Mouse (Mus musculus): ENCODE measurements around the gene Olfr608. TPM values are rescaled to one million over a fixed set of nuclear protein-coding genes. Genes with fewer than 3 reads are reported as not detected.
"Not testable (repeated sequence)": the region's sequence is repeated elsewhere in the genome, so short reads cannot be mapped to it uniquely, and the experiment has no call there.

Olfr608 gene
- total and polyA plus RNA-seq, 2 experiments from 2014 or later, result not detected

DNA sequence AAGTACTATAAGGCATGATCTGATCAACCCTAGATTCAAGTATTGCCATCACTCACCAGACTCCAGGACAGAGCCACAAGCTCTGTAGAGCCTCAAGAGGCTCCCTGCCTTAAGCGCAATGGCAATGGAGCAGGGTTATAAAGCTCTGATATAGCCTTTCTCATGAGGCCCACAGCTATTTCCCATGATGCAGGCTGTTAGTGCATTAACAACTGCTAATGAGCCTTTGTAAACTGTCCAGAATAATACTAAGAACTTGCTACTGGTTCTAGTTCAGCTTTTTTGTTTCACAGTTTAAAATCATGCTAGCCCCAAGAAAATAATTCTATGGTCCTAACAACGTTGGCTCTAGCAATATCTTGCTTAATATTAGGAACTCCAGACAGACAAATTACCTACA, 42.3 kb downstream of the Olfr608 start, which contains the start of gene Olfr610:
Gene Olfr610 (minus strand): TSS at position 101 of the 400 bp plus-strand sequence.
- no peak for TF ChIP-seq CTCF (IDR thresholded peaks at IDR 0.05)
- ATAC-seq (ENCODE audit: low FRiP score) (no peak), DNase-seq (ENCODE audit: low spot score) (no peak)
- Histone ChIP-seq H3K9ac (replicated peaks; ENCODE audit: low read length, poor library complexity, severe bottlenecking) (no peak within 1 kb of the TSS), H3K36me3 (ENCODE audit: insufficient read depth, low read length) (no peaks in the 10 kb centered on the region), H3K27ac (ENCODE audit: low read depth, low read length) (no peak within 1 kb of the TSS), H3K4me1 (ENCODE audit: insufficient read depth, low read length) (no peaks in the 10 kb centered on the region), H3K27me3 (ENCODE audit: insufficient read depth, low read length) (no peaks in the 10 kb centered on the region), H3K4me3 (ENCODE audit: low read depth, low read length) (no peak within 1 kb of the TSS), H3K9me3 (ENCODE audit: low read length) (no peaks in the 10 kb centered on the region), H3K4me2 (ENCODE audit: low read depth, low read length, poor library complexity, severe bottlenecking) (no peak within 1 kb of the TSS)
- WGBS, result 93% methylated on average over 2 of the region's 2 CpGs

DNA sequence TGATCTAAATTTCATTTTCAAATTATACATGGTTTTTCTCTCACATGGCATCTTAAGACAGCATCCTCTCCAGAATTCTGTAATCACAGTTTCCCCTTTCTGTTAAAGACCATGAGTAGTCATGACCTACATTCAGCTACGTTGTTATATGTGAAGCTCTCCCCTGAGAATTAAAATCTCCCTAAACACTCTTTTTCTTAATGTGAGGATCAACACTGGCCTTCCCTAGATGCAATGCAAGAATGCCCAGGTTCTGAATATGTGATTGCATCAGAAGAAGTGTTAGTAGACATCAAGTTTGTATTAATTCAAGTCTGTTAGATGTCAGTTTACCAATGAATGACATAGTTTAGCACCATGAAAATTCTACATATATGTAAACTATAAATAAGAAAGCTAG, 51.1 kb downstream of the Olfr608 start, which contains the start of gene Olfr611:
Gene Olfr611 (minus strand): TSS at position 101 of the 400 bp plus-strand sequence.
- not testable (repeated sequence) for H3K9me3 ChIP-seq (ENCODE audit: low read length); ATAC-seq (ENCODE audit: low FRiP score); H3K4me2 ChIP-seq (ENCODE audit: low read depth, low read length, poor library complexity, severe bottlenecking); H3K4me1 ChIP-seq (ENCODE audit: insufficient read depth, low read length); DNase-seq (ENCODE audit: low spot score); H3K27ac ChIP-seq (ENCODE audit: low read depth, low read length); H3K4me3 ChIP-seq (ENCODE audit: low read depth, low read length); H3K36me3 ChIP-seq (ENCODE audit: insufficient read depth, low read length); H3K27me3 ChIP-seq (ENCODE audit: insufficient read depth, low read length); H3K9ac ChIP-seq (replicated peaks; ENCODE audit: low read length, poor library complexity, severe bottlenecking)
- 65% methylated on average over 1 of the region's 1 CpGs for WGBS

Other genes with a start within 250 kb of the Olfr608 start
- not detected in 2 replicates for gene Usp17ld, start 217.4 kb upstream of the Olfr608 start, total RNA-seq (2014; rRNA removed)
- not detected in 2 replicates for gene Usp17ld, start 217.4 kb upstream of the Olfr608 start, polyA plus RNA-seq (2015; fragmentation: Nextera tagmentation; extraction: Ambion mirVana)
- gene Olfr596, start 164.2 kb upstream of the Olfr608 start, total RNA-seq (2014; rRNA removed), result not detected in 2 replicates
- not detected in 2 replicates for gene Olfr596, start 164.2 kb upstream of the Olfr608 start, polyA plus RNA-seq (2015; fragmentation: Nextera tagmentation; extraction: Ambion mirVana)
- gene Olfr597, start 153.6 kb upstream of the Olfr608 start, total RNA-seq (2014; rRNA removed), result not detected in 2 replicates
- not detected in 2 replicates for gene Olfr597, start 153.6 kb upstream of the Olfr608 start, polyA plus RNA-seq (2015; fragmentation: Nextera tagmentation; extraction: Ambion mirVana)
- not detected in 2 replicates for gene Olfr598, start 146.3 kb upstream of the Olfr608 start, total RNA-seq (2014; rRNA removed)
- not detected in 2 replicates for gene Olfr598, start 146.3 kb upstream of the Olfr608 start, polyA plus RNA-seq (2015; fragmentation: Nextera tagmentation; extraction: Ambion mirVana)
- not detected in 2 replicates for gene Olfr599, start 134.0 kb upstream of the Olfr608 start, total RNA-seq (2014; rRNA removed)
- not detected in 2 replicates for gene Olfr599, start 134.0 kb upstream of the Olfr608 start, polyA plus RNA-seq (2015; fragmentation: Nextera tagmentation; extraction: Ambion mirVana)
- gene Olfr600, start 120.2 kb upstream of the Olfr608 start, total RNA-seq (2014; rRNA removed), result not detected in 2 replicates
- gene Olfr600, start 120.2 kb upstream of the Olfr608 start, polyA plus RNA-seq (2015; fragmentation: Nextera tagmentation; extraction: Ambion mirVana), result not detected in 2 replicates
- gene Olfr601, start 107.2 kb upstream of the Olfr608 start, total RNA-seq (2014; rRNA removed), result not detected in 2 replicates
- not detected in 2 replicates for gene Olfr601, start 107.2 kb upstream of the Olfr608 start, polyA plus RNA-seq (2015; fragmentation: Nextera tagmentation; extraction: Ambion mirVana)
- not detected in 2 replicates for gene Olfr603, start 83.7 kb upstream of the Olfr608 start, total RNA-seq (2014; rRNA removed)
- gene Olfr603, start 83.7 kb upstream of the Olfr608 start, polyA plus RNA-seq (2015; fragmentation: Nextera tagmentation; extraction: Ambion mirVana), result not detected in 2 replicates
- not detected in 2 replicates for gene Usp17lc, start 54.8 kb upstream of the Olfr608 start, total RNA-seq (2014; rRNA removed)
- gene Usp17lc, start 54.8 kb upstream of the Olfr608 start, polyA plus RNA-seq (2015; fragmentation: Nextera tagmentation; extraction: Ambion mirVana), result not detected in 2 replicates
- not detected in 2 replicates for gene Olfr605, start 24.4 kb upstream of the Olfr608 start, total RNA-seq (2014; rRNA removed)
- gene Olfr605, start 24.4 kb upstream of the Olfr608 start, polyA plus RNA-seq (2015; fragmentation: Nextera tagmentation; extraction: Ambion mirVana), result not detected in 2 replicates
- not detected in 2 replicates for gene Olfr606, start 20.8 kb upstream of the Olfr608 start, total RNA-seq (2014; rRNA removed)
- gene Olfr606, start 20.8 kb upstream of the Olfr608 start, polyA plus RNA-seq (2015; fragmentation: Nextera tagmentation; extraction: Ambion mirVana), result not detected in 2 replicates
- not detected in 2 replicates for gene Olfr607, start 5.7 kb upstream of the Olfr608 start, total RNA-seq (2014; rRNA removed)
- not detected in 2 replicates for gene Olfr607, start 5.7 kb upstream of the Olfr608 start, polyA plus RNA-seq (2015; fragmentation: Nextera tagmentation; extraction: Ambion mirVana)
- gene Olfr609, start 28.2 kb downstream of the Olfr608 start, total RNA-seq (2014; rRNA removed), result not detected in 2 replicates
- gene Olfr609, start 28.2 kb downstream of the Olfr608 start, polyA plus RNA-seq (2015; fragmentation: Nextera tagmentation; extraction: Ambion mirVana), result not detected in 2 replicates
- gene Olfr610, start 42.2 kb downstream of the Olfr608 start, total RNA-seq (2014; rRNA removed), result not detected in 2 replicates
- gene Olfr610, start 42.2 kb downstream of the Olfr608 start, polyA plus RNA-seq (2015; fragmentation: Nextera tagmentation; extraction: Ambion mirVana), result not detected in 2 replicates
- not detected in 2 replicates for gene Olfr611, start 51.0 kb downstream of the Olfr608 start, total RNA-seq (2014; rRNA removed)
- gene Olfr611, start 51.0 kb downstream of the Olfr608 start, polyA plus RNA-seq (2015; fragmentation: Nextera tagmentation; extraction: Ambion mirVana), result not detected in 2 replicates
- not detected in 2 replicates for gene Olfr612, start 72.8 kb downstream of the Olfr608 start, total RNA-seq (2014; rRNA removed)
- gene Olfr612, start 72.8 kb downstream of the Olfr608 start, polyA plus RNA-seq (2015; fragmentation: Nextera tagmentation; extraction: Ambion mirVana), result not detected in 2 replicates
- not detected in 2 replicates for gene Olfr613, start 78.2 kb downstream of the Olfr608 start, total RNA-seq (2014; rRNA removed)
- gene Olfr613, start 78.2 kb downstream of the Olfr608 start, polyA plus RNA-seq (2015; fragmentation: Nextera tagmentation; extraction: Ambion mirVana), result not detected in 2 replicates
- not detected in 2 replicates for gene Olfr615, start 86.2 kb downstream of the Olfr608 start, total RNA-seq (2014; rRNA removed)
- not detected in 2 replicates for gene Olfr615, start 86.2 kb downstream of the Olfr608 start, polyA plus RNA-seq (2015; fragmentation: Nextera tagmentation; extraction: Ambion mirVana)
- not detected in 2 replicates for gene Olfr616, start 99.3 kb downstream of the Olfr608 start, total RNA-seq (2014; rRNA removed)
- gene Olfr616, start 99.3 kb downstream of the Olfr608 start, polyA plus RNA-seq (2015; fragmentation: Nextera tagmentation; extraction: Ambion mirVana), result not detected in 2 replicates
- gene Olfr617, start 103.2 kb downstream of the Olfr608 start, total RNA-seq (2014; rRNA removed), result not detected in 2 replicates
- gene Olfr617, start 103.2 kb downstream of the Olfr608 start, polyA plus RNA-seq (2015; fragmentation: Nextera tagmentation; extraction: Ambion mirVana), result not detected in 2 replicates
- gene Olfr618, start 120.2 kb downstream of the Olfr608 start, total RNA-seq (2014; rRNA removed), result not detected in 2 replicates
- gene Olfr618, start 120.2 kb downstream of the Olfr608 start, polyA plus RNA-seq (2015; fragmentation: Nextera tagmentation; extraction: Ambion mirVana), result not detected in 2 replicates
- not detected in 2 replicates for gene Olfr619, start 130.7 kb downstream of the Olfr608 start, total RNA-seq (2014; rRNA removed)
- gene Olfr619, start 130.7 kb downstream of the Olfr608 start, polyA plus RNA-seq (2015; fragmentation: Nextera tagmentation; extraction: Ambion mirVana), result not detected in 2 replicates
- not detected in 2 replicates for gene Olfr620, start 142.7 kb downstream of the Olfr608 start, total RNA-seq (2014; rRNA removed)
- gene Olfr620, start 142.7 kb downstream of the Olfr608 start, polyA plus RNA-seq (2015; fragmentation: Nextera tagmentation; extraction: Ambion mirVana), result not detected in 2 replicates
- gene Olfr622, start 172.8 kb downstream of the Olfr608 start, total RNA-seq (2014; rRNA removed), result not detected in 2 replicates
- gene Olfr622, start 172.8 kb downstream of the Olfr608 start, polyA plus RNA-seq (2015; fragmentation: Nextera tagmentation; extraction: Ambion mirVana), result not detected in 2 replicates
- gene Olfr623, start 193.8 kb downstream of the Olfr608 start, total RNA-seq (2014; rRNA removed), result not detected in 2 replicates
- gene Olfr623, start 193.8 kb downstream of the Olfr608 start, polyA plus RNA-seq (2015; fragmentation: Nextera tagmentation; extraction: Ambion mirVana), result not detected in 2 replicates
- gene Olfr624, start 201.3 kb downstream of the Olfr608 start, total RNA-seq (2014; rRNA removed), result not detected in 2 replicates
- not detected in 2 replicates for gene Olfr624, start 201.3 kb downstream of the Olfr608 start, polyA plus RNA-seq (2015; fragmentation: Nextera tagmentation; extraction: Ambion mirVana)
- not detected in 2 replicates for gene Olfr625-ps1, start 212.8 kb downstream of the Olfr608 start, total RNA-seq (2014; rRNA removed)
- not detected in 2 replicates for gene Olfr625-ps1, start 212.8 kb downstream of the Olfr608 start, polyA plus RNA-seq (2015; fragmentation: Nextera tagmentation; extraction: Ambion mirVana)
- gene Olfr243, start 244.8 kb downstream of the Olfr608 start, total RNA-seq (2014; rRNA removed), result not detected in 2 replicates
- not detected in 2 replicates for gene Olfr243, start 244.8 kb downstream of the Olfr608 start, polyA plus RNA-seq (2015; fragmentation: Nextera tagmentation; extraction: Ambion mirVana)

Measured in midbrain, postnatal 0 days (tissue).